8 mouse cellular contexts compared by ENCODE assay signal in the genomic region with DNA sequence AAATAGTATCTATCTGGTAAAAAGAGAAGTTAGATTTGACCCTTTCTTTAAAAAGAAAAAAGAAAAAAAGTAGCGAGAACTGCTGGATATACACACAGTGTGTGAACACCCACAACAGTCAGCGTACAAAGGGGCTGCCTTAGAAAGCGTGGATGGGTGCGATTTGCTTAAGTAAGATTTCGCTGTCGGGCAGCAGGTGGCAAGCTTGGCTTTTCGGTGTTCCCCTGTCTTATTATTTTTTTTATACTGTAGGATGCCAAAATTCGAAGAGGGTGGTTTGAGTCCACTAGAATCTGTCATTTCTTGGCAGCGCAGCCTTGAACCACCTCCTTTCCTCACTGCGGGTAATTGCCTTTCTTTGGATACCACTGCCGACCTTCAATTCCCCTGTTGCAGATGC.
A peak's percentile ranks its signal among the peaks of the same experiment; 100 is the strongest.
DNase-seq lines count a peak whose midpoint lies in the region; ATAC-seq and TF ChIP-seq lines count a peak whose summit lies in the region.

No protein-coding gene starts in this region.

- peak; percentile 28; the same call in 1 of the 2 replicates for TF ChIP-seq CTCF in heart, postnatal 0 days (IDR thresholded peaks at IDR 0.05; ENCODE audit: low read depth)
- TF ChIP-seq CTCF in Patski (IDR thresholded peaks at IDR 0.05), result peak; percentile 51
- no peak for TF ChIP-seq CTCF in lung, embryonic 14.5 days (IDR thresholded peaks at IDR 0.05; ENCODE audit: low read depth)

- no peaks in the 10 kb centered on the region for H3K36me3 ChIP-seq in heart, postnatal 0 days (replicated peaks; ENCODE audit: control insufficient read depth, insufficient read depth, low read length)
- no peaks in the 10 kb centered on the region for H3K36me3 ChIP-seq in lung, embryonic 14.5 days (ENCODE audit: insufficient read depth)
- no peaks in the 10 kb centered on the region for H3K36me3 ChIP-seq in midbrain, embryonic 13.5 days

- no peak for TF ChIP-seq EP300 in heart, postnatal 0 days (IDR thresholded peaks at IDR 0.05; ENCODE audit: low read depth)

- H3K4me1 ChIP-seq in heart, postnatal 0 days (ENCODE audit: control insufficient read depth, insufficient read depth), result peaks cover 6% of the 10 kb centered on the region; the same call in 1 of the 2 replicates
- no peaks in the 10 kb centered on the region for H3K4me1 ChIP-seq in lung, embryonic 14.5 days (ENCODE audit: insufficient read depth)
- H3K4me1 ChIP-seq in midbrain, embryonic 13.5 days (replicated peaks), result no peaks in the 10 kb centered on the region

- in situ Hi-C loops in Patski (cut with MboI; ENCODE audit: low pct_unique_long_range_greater_than_20kb), result no loop called here

- ATAC-seq in heart, postnatal 0 days (ENCODE audit: insufficient read depth, low read depth), result no peak
- no peak for ATAC-seq in Patski
- no peak for ATAC-seq in lung, embryonic 14.5 days (ENCODE audit: insufficient read depth)
- no peak for ATAC-seq in midbrain, embryonic 13.5 days
- ATAC-seq in megakaryocyte-erythroid progenitor cell, adult 5-6 weeks (replicated peaks; ENCODE audit: low FRiP score, low TSS enrichment, poor library complexity, severe bottlenecking), result no peak

- no peaks in the 10 kb centered on the region for H3K9me3 ChIP-seq in heart, postnatal 0 days (replicated peaks; ENCODE audit: control insufficient read depth, low read length)
- no peaks in the 10 kb centered on the region for H3K9me3 ChIP-seq in lung, embryonic 14.5 days (ENCODE audit: low read depth, low read length)
- no peaks in the 10 kb centered on the region for H3K9me3 ChIP-seq in midbrain, embryonic 13.5 days

- no peak overlapping the region for H3K9ac ChIP-seq in heart, postnatal 0 days (replicated peaks; ENCODE audit: low read depth, low read length)
- no peak overlapping the region for H3K9ac ChIP-seq in lung, embryonic 14.5 days
- H3K9ac ChIP-seq in midbrain, embryonic 13.5 days (replicated peaks), result no peak overlapping the region

- CTCF ChIA-PET in Patski (lab: Charles Lee), result interaction anchor here (1.0 to 3.4 kb wide), 6 partner anchors 15 to 293 kb away, joined by 3 to 27 read pairs (median 12); partner anchors contain the start of gene Ltbp1

- H3K4me2 ChIP-seq in heart, postnatal 0 days (ENCODE audit: low read depth, low read length), result no peak overlapping the region
- H3K4me2 ChIP-seq in lung, embryonic 14.5 days, result no peak overlapping the region
- no peak overlapping the region for H3K4me2 ChIP-seq in midbrain, embryonic 13.5 days (replicated peaks)

- WGBS in heart, postnatal 0 days, result 69% methylated on average over 11 of the region's 11 CpGs
- WGBS in lung, embryonic 14.5 days, result 75% methylated on average over 11 of the region's 11 CpGs
- 81% methylated on average over 11 of the region's 11 CpGs for WGBS in midbrain, embryonic 13.5 days

- no peak overlapping the region for H3K27ac ChIP-seq in heart, postnatal 0 days (ENCODE audit: low read depth)
- no peak overlapping the region for H3K27ac ChIP-seq in lung, embryonic 14.5 days (ENCODE audit: low read depth)
- H3K27ac ChIP-seq in midbrain, embryonic 13.5 days, result no peak overlapping the region

- peak; percentile 32 for DNase-seq in heart, postnatal 0 days (ENCODE audit: low spot score)
- DNase-seq in heart, adult 8-10 months (ENCODE audit: low spot score), result no peak
- no peak for DNase-seq in Patski (ENCODE audit: low read depth, low spot score)
- DNase-seq in frontal cortex, postnatal 25 days (ENCODE audit: low spot score in 2 of 2), result peak; percentile 17 to 26
- peak; percentile 47 for DNase-seq in lung, embryonic 14.5 days
- DNase-seq in natural killer cell, adult 2 months (ENCODE audit: low spot score in 2 of 2), result no peak

- no peak overlapping the region for H3K4me3 ChIP-seq in heart, postnatal 0 days (ENCODE audit: low read depth, low read length)
- H3K4me3 ChIP-seq in lung, embryonic 14.5 days (ENCODE audit: low read depth, low read length), result no peak overlapping the region
- no peak overlapping the region for H3K4me3 ChIP-seq in midbrain, embryonic 13.5 days (replicated peaks)

- POLR2A ChIA-PET in Patski (lab: Charles Lee), result no interaction called here

- no peaks in the 10 kb centered on the region for H3K27me3 ChIP-seq in heart, postnatal 0 days (ENCODE audit: control insufficient read depth, insufficient read depth, low read length)
- H3K27me3 ChIP-seq in Patski, result no peaks in the 10 kb centered on the region
- H3K27me3 ChIP-seq in lung, embryonic 14.5 days (ENCODE audit: insufficient read depth, low read length), result no peaks in the 10 kb centered on the region
- no peaks in the 10 kb centered on the region for H3K27me3 ChIP-seq in midbrain, embryonic 13.5 days

Comparison
In these comparisons a context has a peak if more than half of its experiments do, and no peak if none do; other contexts are left out.
1. DNase-seq: peak in heart, postnatal 0 days (single experiment), frontal cortex, postnatal 25 days (2 of 2) and lung, embryonic 14.5 days (single experiment); none in heart, adult 8-10 months (single experiment), Patski (single experiment) and natural killer cell, adult 2 months (0 of 2).